7 mouse cellular contexts compared by ENCODE assay signal in the genomic region with DNA sequence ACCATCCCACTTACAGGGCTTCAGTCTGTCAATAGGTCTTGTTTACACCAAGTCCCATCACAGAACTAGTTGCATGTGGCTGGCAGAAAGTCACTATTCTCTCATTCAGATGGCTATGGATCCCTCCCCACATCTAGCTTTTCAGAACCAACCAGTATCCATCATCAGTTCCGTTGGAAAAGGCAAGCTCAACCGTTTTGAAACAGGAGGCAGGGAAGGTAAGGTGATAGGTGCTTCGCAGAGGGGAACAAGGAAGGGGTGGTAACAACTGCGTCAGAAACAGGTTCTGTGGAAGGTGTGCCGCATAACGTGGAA. TPM values are rescaled to one million over a fixed set of nuclear protein-coding genes. Genes with fewer than 3 reads are reported as not detected.
DNase-seq lines count a peak whose midpoint lies in the region; ATAC-seq and TF ChIP-seq lines count a peak whose summit lies in the region.

No protein-coding gene starts in this region.

- H3K36me3 ChIP-seq in lung, embryonic 16.5 days (ENCODE audit: control insufficient read depth, insufficient read depth, low read length): peaks cover 14% of the 10 kb centered on the region
- peaks cover 26% of the 10 kb centered on the region for H3K36me3 ChIP-seq in embryonic facial prominence, embryonic 15.5 days
- H3K36me3 ChIP-seq in limb, embryonic 11.5 days (ENCODE audit: control insufficient read depth, insufficient read depth, low read length): peaks cover 4% of the 10 kb centered on the region; the same call in 1 of the 2 replicates

- no peaks in the 10 kb centered on the region for H3K9me3 ChIP-seq in lung, embryonic 16.5 days (ENCODE audit: control insufficient read depth, low read length)
- H3K9me3 ChIP-seq in embryonic facial prominence, embryonic 15.5 days (replicated peaks): no peaks in the 10 kb centered on the region
- no peaks in the 10 kb centered on the region for H3K9me3 ChIP-seq in limb, embryonic 11.5 days (ENCODE audit: control insufficient read depth, low read length)

- no peak for TF ChIP-seq CTCF in olfactory bulb, adult 2 months (IDR thresholded peaks at IDR 0.05; ENCODE audit: insufficient read depth, low read depth, low read length)

- no peak overlapping the region for H3K27ac ChIP-seq in lung, embryonic 16.5 days (ENCODE audit: low read length)
- H3K27ac ChIP-seq in embryonic facial prominence, embryonic 15.5 days (replicated peaks): peak overlapping the region; percentile 93
- H3K27ac ChIP-seq in limb, embryonic 11.5 days (replicated peaks; ENCODE audit: low read depth, low read length): peak overlapping the region; percentile 40; the same call in 1 of the 2 replicates
- peak overlapping the region; percentile 16 for H3K27ac ChIP-seq in olfactory bulb, adult 2 months (ENCODE audit: insufficient read depth, low read depth, low read length)

- peak overlapping the region; percentile 92 for H3K4me2 ChIP-seq in lung, embryonic 16.5 days (ENCODE audit: low read depth, low read length)
- peak overlapping the region; percentile 84 for H3K4me2 ChIP-seq in embryonic facial prominence, embryonic 15.5 days (replicated peaks)
- H3K4me2 ChIP-seq in limb, embryonic 11.5 days (ENCODE audit: low read depth, severe bottlenecking): peak overlapping the region; percentile 82

- 3% methylated on average over 6 of the region's 6 CpGs for WGBS in lung, embryonic 16.5 days
- WGBS in embryonic facial prominence, embryonic 15.5 days: 5% methylated on average over 6 of the region's 6 CpGs
- WGBS in limb, embryonic 11.5 days: 4% methylated on average over 6 of the region's 6 CpGs
- WGBS in olfactory bulb, adult 2 months: 12% methylated on average over 6 of the region's 6 CpGs

- H3K4me1 ChIP-seq in lung, embryonic 16.5 days (replicated peaks; ENCODE audit: control insufficient read depth, insufficient read depth, low read length): 0 out of 2 replicates have a peak, but pooled peaks cover 7% of the 10 kb centered on the region
- H3K4me1 ChIP-seq in embryonic facial prominence, embryonic 15.5 days: no peaks in the 10 kb centered on the region
- H3K4me1 ChIP-seq in limb, embryonic 11.5 days (ENCODE audit: control insufficient read depth, insufficient read depth, low read length): no peaks in the 10 kb centered on the region
- H3K4me1 ChIP-seq in olfactory bulb, adult 2 months (ENCODE audit: control insufficient read depth, insufficient read depth, low read length): peaks cover 4% of the 10 kb centered on the region; the same call in 1 of the 2 replicates

- no peak for DNase-seq in lung, postnatal 4 days
- no peak for DNase-seq in limb, embryonic 11.5 days (ENCODE audit: low spot score)
- no peak for DNase-seq in gastrocnemius, postnatal 10 days
- no peak for DNase-seq in c-Kit-positive CD71-positive TER-119-positive erythroid progenitor cells, embryonic 14.5 days (ENCODE audit: low spot score)

- no peak for ATAC-seq in lung, embryonic 16.5 days (ENCODE audit: low read depth)
- no peak; the same call in 1 of the 2 replicates for ATAC-seq in embryonic facial prominence, embryonic 15.5 days (ENCODE audit: insufficient number of reproducible peaks, low FRiP score, low TSS enrichment, low read depth)
- no peak; the same call in 1 of the 2 replicates for ATAC-seq in limb, embryonic 11.5 days (ENCODE audit: insufficient number of reproducible peaks, low FRiP score, low TSS enrichment, low read depth)

- H3K27me3 ChIP-seq in lung, embryonic 16.5 days (ENCODE audit: control insufficient read depth, insufficient read depth, low read depth, low read length): no peaks in the 10 kb centered on the region
- H3K27me3 ChIP-seq in embryonic facial prominence, embryonic 15.5 days: no peaks in the 10 kb centered on the region
- no peaks in the 10 kb centered on the region for H3K27me3 ChIP-seq in limb, embryonic 11.5 days (ENCODE audit: control insufficient read depth, insufficient read depth, low read length)

- no peak for TF ChIP-seq POLR2A in olfactory bulb, adult 2 months (IDR thresholded peaks at IDR 0.05; ENCODE audit: insufficient read depth, low read depth, low read length)

- peak overlapping the region; percentile 56 for H3K9ac ChIP-seq in lung, embryonic 16.5 days (ENCODE audit: low read length)
- no peak overlapping the region for H3K9ac ChIP-seq in embryonic facial prominence, embryonic 15.5 days
- H3K9ac ChIP-seq in limb, embryonic 11.5 days (ENCODE audit: low read length): no peak overlapping the region

- H3K4me3 ChIP-seq in lung, embryonic 16.5 days (ENCODE audit: low read length): peak overlapping the region; percentile 59
- H3K4me3 ChIP-seq in embryonic facial prominence, embryonic 15.5 days (replicated peaks): peak overlapping the region; percentile 69
- H3K4me3 ChIP-seq in limb, embryonic 11.5 days (ENCODE audit: low read depth, low read length): peak overlapping the region; percentile 54
- H3K4me3 ChIP-seq in olfactory bulb, adult 2 months (ENCODE audit: insufficient read depth, low read depth, low read length): peak overlapping the region; percentile 65

RNA-seq across cellular contexts. Expression of gene Fam161a, which starts 0.2 kb away (rescaled TPM):
- polyA plus RNA-seq in lung, embryonic 16.5 days (2015; fragmentation: Nextera tagmentation; extraction: Ambion mirVana): 10.8 and 12.0 TPM in 2 replicates
- polyA plus RNA-seq in embryonic facial prominence, embryonic 15.5 days (2015; fragmentation: Nextera tagmentation; extraction: Ambion mirVana): 10.2 and 16.3 TPM in 2 replicates
- 1.6 and 2.5 TPM in 2 replicates for polyA plus RNA-seq in limb, embryonic 11.5 days (2014; fragmentation: Nextera tagmentation; extraction: Ambion mirVana)
- polyA plus RNA-seq in olfactory bulb, adult 2 months (2012; ENCODE audit: insufficient read depth, insufficient read length, low replicate concordance, missing spikeins): not detected in 2 replicates
- total RNA-seq in gastrocnemius, postnatal 10 days (2021): 1 to 10 TPM; 2.7 to 3.3 TPM

RNA-seq across cellular contexts. Expression of gene Cct4, which starts 16.8 kb away (rescaled TPM):
- 237 and 240 TPM in 2 replicates for polyA plus RNA-seq in lung, embryonic 16.5 days (2015; fragmentation: Nextera tagmentation; extraction: Ambion mirVana)
- polyA plus RNA-seq in embryonic facial prominence, embryonic 15.5 days (2015; fragmentation: Nextera tagmentation; extraction: Ambion mirVana): 233 and 242 TPM in 2 replicates
- polyA plus RNA-seq in limb, embryonic 11.5 days (2014; fragmentation: Nextera tagmentation; extraction: Ambion mirVana): 409 and 417 TPM in 2 replicates
- not detected in 2 replicates for polyA plus RNA-seq in olfactory bulb, adult 2 months (2012; ENCODE audit: insufficient read depth, insufficient read length, low replicate concordance, missing spikeins)
- 100 to 1,000 TPM; 118 to 122 TPM for total RNA-seq in gastrocnemius, postnatal 10 days (2021)

RNA-seq across cellular contexts. Expression of gene Commd1, which starts 24.9 kb away (rescaled TPM):
- polyA plus RNA-seq in lung, embryonic 16.5 days (2015; fragmentation: Nextera tagmentation; extraction: Ambion mirVana): 372 and 381 TPM in 2 replicates
- 332 and 342 TPM in 2 replicates for polyA plus RNA-seq in embryonic facial prominence, embryonic 15.5 days (2015; fragmentation: Nextera tagmentation; extraction: Ambion mirVana)
- 405 and 417 TPM in 2 replicates for polyA plus RNA-seq in limb, embryonic 11.5 days (2014; fragmentation: Nextera tagmentation; extraction: Ambion mirVana)
- not detected in 2 replicates for polyA plus RNA-seq in olfactory bulb, adult 2 months (2012; ENCODE audit: insufficient read depth, insufficient read length, low replicate concordance, missing spikeins)
- total RNA-seq in gastrocnemius, postnatal 10 days (2021): 100 to 1,000 TPM; 140 to 151 TPM

RNA-seq across cellular contexts. Expression of gene Gm28048, which starts 25.2 kb away (rescaled TPM):
- 13.9 and 18.3 TPM in 2 replicates for polyA plus RNA-seq in lung, embryonic 16.5 days (2015; fragmentation: Nextera tagmentation; extraction: Ambion mirVana)
- polyA plus RNA-seq in embryonic facial prominence, embryonic 15.5 days (2015; fragmentation: Nextera tagmentation; extraction: Ambion mirVana): 10.6 and 11.5 TPM in 2 replicates
- polyA plus RNA-seq in limb, embryonic 11.5 days (2014; fragmentation: Nextera tagmentation; extraction: Ambion mirVana): 5.2 and 6.9 TPM in 2 replicates
- polyA plus RNA-seq in olfactory bulb, adult 2 months (2012; ENCODE audit: insufficient read depth, insufficient read length, low replicate concordance, missing spikeins): not detected in 2 replicates
- 1 to 10 TPM; 3.9 to 5.9 TPM for total RNA-seq in gastrocnemius, postnatal 10 days (2021)

RNA-seq across cellular contexts. Expression of gene Zrsr1, which starts 35.3 kb away (rescaled TPM):
- 3.2 and 4.0 TPM in 2 replicates for polyA plus RNA-seq in lung, embryonic 16.5 days (2015; fragmentation: Nextera tagmentation; extraction: Ambion mirVana)
- 3.5 TPM in 2 replicates for polyA plus RNA-seq in embryonic facial prominence, embryonic 15.5 days (2015; fragmentation: Nextera tagmentation; extraction: Ambion mirVana)
- polyA plus RNA-seq in limb, embryonic 11.5 days (2014; fragmentation: Nextera tagmentation; extraction: Ambion mirVana): 2.7 and 4.0 TPM in 2 replicates
- not detected in 2 replicates for polyA plus RNA-seq in olfactory bulb, adult 2 months (2012; ENCODE audit: insufficient read depth, insufficient read length, low replicate concordance, missing spikeins)
- 10 to 100 TPM in 1 of 2 experiments, 1 to 10 TPM in 1; 9.7 to 11.4 TPM for total RNA-seq in gastrocnemius, postnatal 10 days (2021)

Comparison
In these comparisons a context has a peak if more than half of its experiments do, and no peak if none do; other contexts are left out.
1. RNA of gene Commd1, which starts 24.9 kb away (polyA plus RNA-seq): 405 to 417 TPM in limb, embryonic 11.5 days, 372 to 381 TPM in lung, embryonic 16.5 days and 332 to 342 TPM in embryonic facial prominence, embryonic 15.5 days; not detected in olfactory bulb, adult 2 months; every median in the first group is over 100 times any median in the second.
2. Peak in every context shown above with its lines, with median percentiles within 50 percentile points of each other: H3K4me2 ChIP-seq and H3K4me3 ChIP-seq.